Mouse (Mus musculus) T-cell, adult 2 months (primary cell): Measurements from ENCODE around the gene Lamtor2.

ENCODE experiments used
- DNase-seq: peaks from one replicate; pipeline ENCODE4 v3.0.0; 2022; ENCODE audit warnings: low spot score

Gene Lamtor2

GRCm38 (mm10) chr3:88568615-88569014, 15.7 kb upstream of the Lamtor2 start:
- DNase-seq = no peak

- DNase-seq = no peak
These were observed 15.0 kb upstream of the Lamtor2 start for GRCm38 (mm10) chr3:88567892-88568291.

- no peak for DNase-seq
These were observed 13.7 kb upstream of the Lamtor2 start for GRCm38 (mm10) chr3:88566536-88567061.

- DNase-seq = no peak
These were observed 13.2 kb upstream of the Lamtor2 start for GRCm38 (mm10) chr3:88566116-88566515.

GRCm38 (mm10) chr3:88563966-88564365, 11.1 kb upstream of the Lamtor2 start:
- no peak for DNase-seq

- DNase-seq = no peak
These were observed 10.6 kb upstream of the Lamtor2 start for GRCm38 (mm10) chr3:88563442-88563841.

GRCm38 (mm10) chr3:88561989-88562388, 9.1 kb upstream of the Lamtor2 start:
- DNase-seq = no peak

- DNase-seq = no peak
These were observed 6.7 kb upstream of the Lamtor2 start for GRCm38 (mm10) chr3:88559596-88559995.

GRCm38 (mm10) chr3:88556616-88557015, 3.7 kb upstream of the Lamtor2 start:
- no peak for DNase-seq

GRCm38 (mm10) chr3:88555731-88556130, 2.9 kb upstream of the Lamtor2 start:
- DNase-seq = no peak

GRCm38 (mm10) chr3:88555069-88555605, 2.3 kb upstream of the Lamtor2 start:
- DNase-seq = no peak

- peak; percentile 46 for DNase-seq
These were observed 1.2 kb upstream of the Lamtor2 start for GRCm38 (mm10) chr3:88553880-88554586.

- DNase-seq = peak; percentile 84
These were observed 628 bp upstream of the Lamtor2 start, which contains the start of gene Ubqln4 for GRCm38 (mm10) chr3:88553525-88553879. TSS of gene Ubqln4 (plus strand) at chr3:88553758.

GRCm38 (mm10) chr3:88552082-88552645, 710 bp downstream of the Lamtor2 start:
- DNase-seq = no peak

- no peak for DNase-seq
These were observed 1.3 kb downstream of the Lamtor2 start for GRCm38 (mm10) chr3:88551586-88551985.

GRCm38 (mm10) chr3:88548180-88548917, 4.5 kb downstream of the Lamtor2 start, which contains the start of gene Rab25:
TSS of gene Rab25 (minus strand) at chr3:88548300.
- no peak for DNase-seq

- no peak for DNase-seq
These were observed 6.0 kb downstream of the Lamtor2 start for GRCm38 (mm10) chr3:88546674-88547418.

- no peak for DNase-seq
These were observed 7.8 kb downstream of the Lamtor2 start for GRCm38 (mm10) chr3:88544955-88545591.

GRCm38 (mm10) chr3:88544514-88544913, 8.4 kb downstream of the Lamtor2 start:
- no peak for DNase-seq

- no peak for DNase-seq
These were observed 9.0 kb downstream of the Lamtor2 start for GRCm38 (mm10) chr3:88543651-88544410.

GRCm38 (mm10) chr3:88543174-88543573, 9.7 kb downstream of the Lamtor2 start:
- no peak for DNase-seq
